Mouse (Mus musculus) central nervous system, embryonic 18 days (tissue): ENCODE data around the gene Dcaf7. TPM values are rescaled to one million over a fixed set of nuclear protein-coding genes. Genes with fewer than 3 reads are reported as not detected.

Source experiments
- polyA plus RNA-seq: library from polyadenylated mRNA; depleted of rRNA; stranded (reverse); fragments of >200 nt; gene quantifications from 2 replicates; pipeline ENCODE4 v1.2.3, GENCODE M21; 2012; rRNA removed

Gene Dcaf7
- 158 and 165 TPM in 2 replicates for polyA plus RNA-seq

GRCm38 (mm10) chr11:106036548-106037417 lies at the start of gene Dcaf7:
Gene Dcaf7, plus strand, starts transcription at chr11:106036872.

GRCm38 (mm10) chr11:105994375-105994774 lies 42.3 kb upstream of the Dcaf7 start, which contains the start of gene Ace3:
Gene Ace3, plus strand, starts transcription at chr11:105994675.

GRCm38 (mm10) chr11:106007821-106008220 lies 28.9 kb upstream of the Dcaf7 start, which contains the start of gene Kcnh6:
Gene Kcnh6, plus strand, starts transcription at chr11:106008124.

DNA sequence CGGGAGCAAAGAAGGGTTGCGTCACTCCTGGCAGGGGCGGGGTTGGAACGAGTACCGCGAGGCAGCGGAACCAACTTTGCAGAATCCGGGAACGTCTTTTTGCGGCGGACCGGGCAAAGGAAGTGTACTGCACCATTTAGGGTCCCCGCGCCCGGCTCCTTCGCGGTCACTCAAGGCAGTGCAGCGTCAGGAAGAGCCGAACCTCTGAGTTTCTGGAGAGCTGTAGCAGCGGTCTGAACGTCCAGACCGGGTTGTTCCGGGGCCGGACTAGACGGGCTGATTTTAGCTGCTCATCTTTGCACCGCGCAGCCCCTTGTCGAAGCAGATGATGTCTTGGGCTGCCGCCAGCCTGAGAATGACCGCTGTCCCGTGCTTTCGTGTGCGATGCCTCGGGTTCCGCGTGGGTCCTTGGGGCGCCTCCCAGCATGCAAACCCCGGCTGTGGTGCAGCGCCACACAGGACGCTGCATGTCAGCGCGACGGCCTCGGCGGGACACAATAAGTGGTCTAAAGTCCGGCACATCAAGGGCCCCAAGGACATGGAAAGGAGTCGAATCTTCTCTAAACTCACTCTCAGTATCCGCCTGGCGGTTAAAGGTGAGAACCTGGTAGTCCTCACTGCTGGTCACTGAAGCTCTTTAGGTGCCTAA lies 29.4 kb downstream of the Dcaf7 start, which contains the start of gene Taco1:
Gene Taco1, plus strand, starts transcription at position 139 of the 649 bp plus-strand sequence.

GRCm38 (mm10) chr11:106083708-106084701 lies 47.3 kb downstream of the Dcaf7 start, which contains the start of gene Map3k3:
Gene Map3k3, plus strand, starts transcription at chr11:106084613.

Other genes starting within 250 kb of the Dcaf7 start
- 49.3 and 50.3 TPM in 2 replicates for gene Cyb561, start 83.5 kb upstream of the Dcaf7 start, polyA plus RNA-seq
- gene Ace, start 68.9 kb upstream of the Dcaf7 start, polyA plus RNA-seq = 12.2 and 13.7 TPM in 2 replicates
- not detected in 2 replicates for gene Ace3, start 42.2 kb upstream of the Dcaf7 start, polyA plus RNA-seq
- gene Kcnh6, start 28.7 kb upstream of the Dcaf7 start, polyA plus RNA-seq = 1.8 and 2.1 TPM in 2 replicates
- 12.3 and 13.9 TPM in 2 replicates for gene Taco1, start 29.2 kb downstream of the Dcaf7 start, polyA plus RNA-seq
- 28.1 and 28.5 TPM in 2 replicates for gene Map3k3, start 47.7 kb downstream of the Dcaf7 start, polyA plus RNA-seq
- gene Gm10840, start 124.0 kb downstream of the Dcaf7 start, polyA plus RNA-seq = not detected in 2 replicates
- 89.2 and 92.8 TPM in 2 replicates for gene Limd2, start 124.0 kb downstream of the Dcaf7 start, polyA plus RNA-seq
- 46.5 and 48.0 TPM in 2 replicates for gene Strada, start 165.3 kb downstream of the Dcaf7 start, polyA plus RNA-seq
- gene Ccdc47, start 179.5 kb downstream of the Dcaf7 start, polyA plus RNA-seq = 54.8 and 62.3 TPM in 2 replicates
- 49.7 and 52.5 TPM in 2 replicates for gene Ddx42, start 180.1 kb downstream of the Dcaf7 start, polyA plus RNA-seq
- 29.1 and 31.0 TPM in 2 replicates for gene Ftsj3, start 219.2 kb downstream of the Dcaf7 start, polyA plus RNA-seq
- 179 and 181 TPM in 2 replicates for gene Psmc5, start 219.3 kb downstream of the Dcaf7 start, polyA plus RNA-seq
- gene Smarcd2, start 236.1 kb downstream of the Dcaf7 start, polyA plus RNA-seq = 27.0 and 30.3 TPM in 2 replicates
- gene Tcam1, start 239.8 kb downstream of the Dcaf7 start, polyA plus RNA-seq = 0.27 TPM in 2 replicates